In genomic region chr19:10747718-10748117, GRCm38 (mm10) we compare ENCODE assay signal across 16 mouse cellular contexts. TPM values are rescaled to one million over a fixed set of nuclear protein-coding genes. Genes with fewer than 3 reads are reported as not detected.
A peak's percentile ranks its signal among the peaks of the same experiment; 100 is the strongest.
DNase-seq lines count a peak whose midpoint lies in the region; ATAC-seq and TF ChIP-seq lines count a peak whose summit lies in the region.
"Had no signal": no experiment of that assay in that cellular context is flagged by ENCODE, and none has a peak within 500 bp of the region (broad histone marks: within the 10 kb centered on the region; RNA-seq: fewer than 3 reads in every experiment).

No protein-coding gene starts in this region.

- H3K27me3 ChIP-seq in hindbrain, embryonic 16.5 days (replicated peaks; ENCODE audit: control insufficient read depth, insufficient read depth, low read length), result no peaks in the 10 kb centered on the region
- H3K27me3 ChIP-seq: intestine, embryonic 15.5 days; liver, embryonic 12.5 days; Patski had no signal

- H3K36me3 ChIP-seq in hindbrain, embryonic 16.5 days (ENCODE audit: control insufficient read depth, insufficient read depth, low read length), result no peaks in the 10 kb centered on the region
- H3K36me3 ChIP-seq: intestine, embryonic 15.5 days; liver, embryonic 12.5 days had no signal

- 57% methylated on average over 6 of the region's 6 CpGs for WGBS in bone marrow, adult 2 months
- WGBS in hindbrain, embryonic 16.5 days, result 90% methylated on average over 6 of the region's 6 CpGs

- no peaks in the 10 kb centered on the region for H3K9me3 ChIP-seq in hindbrain, embryonic 16.5 days (ENCODE audit: control insufficient read depth, low read length)
- H3K9me3 ChIP-seq: intestine, embryonic 15.5 days; liver, embryonic 12.5 days had no signal

- TF ChIP-seq CTCF in bone marrow, adult 2 months (IDR thresholded peaks at IDR 0.05; ENCODE audit: control insufficient read depth, insufficient read depth, low read length), result no peak

- DNase-seq in heart, adult 11 months, result peak; percentile 81
- DNase-seq in heart, postnatal 4 days, result no peak
- peak; percentile 50 to 55 for DNase-seq in spleen, postnatal 36 days (ENCODE audit: low spot score in 2 of 2)
- DNase-seq in spleen, postnatal 4 days (ENCODE audit: low spot score in 2 of 2), result no peak
- peak; percentile 28 to 32 for DNase-seq in natural killer cell, adult 2 months (ENCODE audit: low spot score in 2 of 2)
- no peak for DNase-seq in urinary bladder, postnatal 25 days (ENCODE audit: low spot score)
- DNase-seq: heart, postnatal 36 days; kidney, postnatal 14 days; layer of hippocampus, adult 9-11 months; left cerebral cortex, postnatal 4 days had no signal

- H3K4me2 ChIP-seq in hindbrain, embryonic 16.5 days (ENCODE audit: low read length), result no peak overlapping the region
- H3K4me2 ChIP-seq: intestine, embryonic 15.5 days; liver, embryonic 12.5 days had no signal

- H3K4me3 ChIP-seq in bone marrow, adult 2 months (replicated peaks; ENCODE audit: control insufficient read depth, low read depth, low read length), result peak overlapping the region; percentile 5
- H3K4me3 ChIP-seq in hindbrain, embryonic 16.5 days (ENCODE audit: low read length), result no peak overlapping the region
- H3K4me3 ChIP-seq: intestine, embryonic 15.5 days; liver, embryonic 12.5 days had no signal

- H3K27ac ChIP-seq in bone marrow, adult 2 months (ENCODE audit: control insufficient read depth, insufficient read depth, low read depth, low read length, poor library complexity), result peak overlapping the region; percentile 14; the same call in 1 of the 2 replicates
- H3K27ac ChIP-seq in hindbrain, embryonic 16.5 days (ENCODE audit: low read depth, low read length), result no peak overlapping the region
- H3K27ac ChIP-seq: intestine, embryonic 15.5 days; liver, embryonic 12.5 days had no signal

- no peak for TF ChIP-seq POLR2A in bone marrow, adult 2 months (IDR thresholded peaks at IDR 0.05; ENCODE audit: borderline replicate concordance, control insufficient read depth, low read depth, low read length)

- peaks cover 4% of the 10 kb centered on the region; the same call in 1 of the 2 replicates for H3K4me1 ChIP-seq in bone marrow, adult 2 months (ENCODE audit: control insufficient read depth, insufficient read depth, low read length)
- H3K4me1 ChIP-seq in hindbrain, embryonic 16.5 days (ENCODE audit: control insufficient read depth, insufficient read depth, low read depth, low read length), result no peaks in the 10 kb centered on the region; the same call in 1 of the 2 replicates
- H3K4me1 ChIP-seq: intestine, embryonic 15.5 days; liver, embryonic 12.5 days had no signal

- no peak for ATAC-seq in hindbrain, embryonic 16.5 days
- ATAC-seq: intestine, embryonic 15.5 days; liver, embryonic 12.5 days; Patski had no signal

- H3K9ac ChIP-seq in hindbrain, embryonic 16.5 days (ENCODE audit: low read depth, low read length), result no peak overlapping the region
- H3K9ac ChIP-seq: intestine, embryonic 15.5 days; liver, embryonic 12.5 days had no signal

RNA-seq across cellular contexts. Expression of gene Cd5, which starts 8.9 kb away (rescaled TPM):
- total RNA-seq in heart, postnatal 4 days (2021), result under 1 TPM; 0.34 to 0.95 TPM
- 1.1 and 2.2 TPM in 2 replicates for polyA plus RNA-seq in bone marrow, adult 2 months (2011; ENCODE audit: insufficient read depth, insufficient read length, low replicate concordance, missing spikeins)
- polyA plus RNA-seq in hindbrain, embryonic 16.5 days (2015; fragmentation: Nextera tagmentation; extraction: Ambion mirVana), result 0.09 and 0.28 TPM in 2 replicates
- total RNA-seq: common myeloid progenitor, adult 5-6 weeks; left cerebral cortex, postnatal 4 days had no signal
- polyA plus RNA-seq: liver, embryonic 12.5 days; Patski had no signal

RNA-seq across cellular contexts. Expression of gene Vps37c, which starts 59.2 kb away (rescaled TPM):
- 10 to 100 TPM; 26.1 to 27.9 TPM for total RNA-seq in heart, postnatal 4 days (2021)
- polyA plus RNA-seq in bone marrow, adult 2 months (2011; ENCODE audit: insufficient read depth, insufficient read length, low replicate concordance, missing spikeins), result 14.4 and 29.5 TPM in 2 replicates
- 27.7 and 35.0 TPM in 2 replicates for polyA plus RNA-seq in hindbrain, embryonic 16.5 days (2015; fragmentation: Nextera tagmentation; extraction: Ambion mirVana)

Comparison
In these comparisons a context has a peak if more than half of its experiments do, and no peak if none do; other contexts are left out.
1. DNase-seq: peak in heart, adult 11 months (single experiment), spleen, postnatal 36 days (2 of 2) and natural killer cell, adult 2 months (2 of 2); none in heart, postnatal 4 days (single experiment), spleen, postnatal 4 days (0 of 2) and urinary bladder, postnatal 25 days (single experiment).